Mouse (Mus musculus): ENCODE results near the gene Spcs1. TPM values are rescaled to one million over a fixed set of nuclear protein-coding genes. Genes with fewer than 3 reads are reported as not detected.

The Spcs1 gene
- polyA plus RNA-seq, 1 experiment from 2014 or later = 308 TPM

GRCm38 (mm10) chr14:31006779-31007178 is 5.3 kb upstream of the Spcs1 start:
- Histone ChIP-seq H3K27me3 (replicated peaks) (no peaks in the 10 kb centered on the region), H3K9me3 (replicated peaks) (no peaks in the 10 kb centered on the region), H3K4me3 (no peak overlapping the region), H3K4me1 (peaks cover 33% of the 10 kb centered on the region), H3K9ac (peak overlapping the region; percentile 22; the same call in 1 of the 2 replicates), H3K36me3 (peaks cover 35% of the 10 kb centered on the region), H3K4me2 (peak overlapping the region; percentile 19; the same call in 1 of the 2 replicates), H3K27ac (peak overlapping the region; percentile 66)
- 49% methylated on average over 5 of the region's 5 CpGs for WGBS (ENCODE audit: insufficient replicate concordance)
- ATAC-seq = peak; percentile 77

- WGBS (ENCODE audit: insufficient replicate concordance) = 59% methylated on average over 2 of the region's 2 CpGs
- Histone ChIP-seq H3K36me3 (peaks cover 18% of the 10 kb centered on the region), H3K4me2 (no peak overlapping the region), H3K4me1 (peaks cover 44% of the 10 kb centered on the region), H3K27ac (no peak overlapping the region), H3K4me3 (no peak overlapping the region), H3K27me3 (replicated peaks) (no peaks in the 10 kb centered on the region), H3K9ac (no peak overlapping the region), H3K9me3 (replicated peaks) (no peaks in the 10 kb centered on the region)
- ATAC-seq = no peak
Observed at GRCm38 (mm10) chr14:31004527-31004926, 3.1 kb upstream of the Spcs1 start.

GRCm38 (mm10) chr14:31000816-31001306 is 611 bp downstream of the Spcs1 start:
- no peak for ATAC-seq
- peak overlapping the region; percentile 94 for H3K27ac ChIP-seq
- H3K9me3 ChIP-seq (replicated peaks) = no peaks in the 10 kb centered on the region
- peak overlapping the region; percentile 91 for H3K4me3 ChIP-seq
- H3K9ac ChIP-seq = peak overlapping the region; percentile 84
- WGBS (ENCODE audit: insufficient replicate concordance) = under 1% methylated on average over 21 of the region's 21 CpGs
- peak overlapping the region; percentile 89 for H3K4me2 ChIP-seq
- peaks cover 24% of the 10 kb centered on the region for H3K36me3 ChIP-seq
- H3K27me3 ChIP-seq (replicated peaks) = no peaks in the 10 kb centered on the region
- H3K4me1 ChIP-seq = peaks cover 36% of the 10 kb centered on the region

- H3K27me3 ChIP-seq (replicated peaks) = no peaks in the 10 kb centered on the region
- H3K9ac ChIP-seq = peak overlapping the region; percentile 84
- H3K4me2 ChIP-seq = peak overlapping the region; percentile 89
- H3K27ac ChIP-seq = peak overlapping the region; percentile 94
- H3K36me3 ChIP-seq = peaks cover 24% of the 10 kb centered on the region
- no peak for ATAC-seq
- H3K4me1 ChIP-seq = peaks cover 36% of the 10 kb centered on the region
- H3K9me3 ChIP-seq (replicated peaks) = no peaks in the 10 kb centered on the region
- 52% methylated on average over 10 of the region's 10 CpGs for WGBS (ENCODE audit: insufficient replicate concordance)
- H3K4me3 ChIP-seq = peak overlapping the region; percentile 91
Observed at GRCm38 (mm10) chr14:31000356-31000755, 1.1 kb downstream of the Spcs1 start.

GRCm38 (mm10) chr14:30996417-30996816 is 5.1 kb downstream of the Spcs1 start:
- Histone ChIP-seq H3K4me1 (peaks cover 25% of the 10 kb centered on the region), H3K36me3 (peaks cover 24% of the 10 kb centered on the region), H3K27me3 (replicated peaks) (no peaks in the 10 kb centered on the region), H3K9me3 (replicated peaks) (no peaks in the 10 kb centered on the region), H3K9ac (no peak overlapping the region), H3K4me3 (no peak overlapping the region), H3K27ac (no peak overlapping the region), H3K4me2 (no peak overlapping the region)
- ATAC-seq = no peak

DNA sequence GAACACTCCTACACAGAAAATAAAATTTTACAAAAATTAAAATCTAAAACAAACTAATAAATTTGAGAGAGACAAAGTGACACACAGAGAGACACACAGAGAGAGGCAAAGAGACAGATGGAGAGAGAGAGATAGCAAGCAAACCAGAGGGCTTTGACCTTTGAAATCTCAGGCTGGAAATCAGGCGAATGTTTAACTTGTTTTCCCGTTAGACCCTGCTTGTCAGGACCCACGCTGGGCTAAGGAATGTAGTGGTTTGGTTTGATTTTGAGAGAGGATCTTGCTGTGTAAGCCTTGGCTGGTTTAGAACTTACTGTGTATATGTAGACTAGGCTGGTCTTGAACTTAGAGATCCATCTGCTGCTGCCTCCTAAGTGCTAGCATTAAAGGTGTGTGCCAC is 25.2 kb downstream of the Spcs1 start:
- no peaks in the 10 kb centered on the region for H3K9me3 ChIP-seq (replicated peaks)
- no peaks in the 10 kb centered on the region for H3K27me3 ChIP-seq (replicated peaks)
- ATAC-seq = 0 out of 2 replicates have a peak, but pooled peaks have one; percentile 24
- 60% methylated on average over 3 of the region's 3 CpGs for WGBS (ENCODE audit: insufficient replicate concordance)
- H3K4me1 ChIP-seq = no peaks in the 10 kb centered on the region
- H3K27ac ChIP-seq = peak overlapping the region; percentile 53; the same call in 1 of the 2 replicates
- no peak overlapping the region for H3K4me2 ChIP-seq
- H3K36me3 ChIP-seq = peaks cover 20% of the 10 kb centered on the region
- no peak overlapping the region for H3K4me3 ChIP-seq
- no peak overlapping the region for H3K9ac ChIP-seq

- WGBS (ENCODE audit: insufficient replicate concordance) = 67% methylated on average over 6 of the region's 6 CpGs
- H3K4me2 ChIP-seq = no peak overlapping the region
- H3K9me3 ChIP-seq (replicated peaks) = no peaks in the 10 kb centered on the region
- no peak overlapping the region for H3K27ac ChIP-seq
- no peak overlapping the region for H3K9ac ChIP-seq
- no peaks in the 10 kb centered on the region for H3K27me3 ChIP-seq (replicated peaks)
- H3K36me3 ChIP-seq = peaks cover 22% of the 10 kb centered on the region
- ATAC-seq = no peak
- H3K4me1 ChIP-seq = no peaks in the 10 kb centered on the region
- H3K4me3 ChIP-seq = no peak overlapping the region
Observed at GRCm38 (mm10) chr14:30974204-30974603, 27.3 kb downstream of the Spcs1 start.

DNA sequence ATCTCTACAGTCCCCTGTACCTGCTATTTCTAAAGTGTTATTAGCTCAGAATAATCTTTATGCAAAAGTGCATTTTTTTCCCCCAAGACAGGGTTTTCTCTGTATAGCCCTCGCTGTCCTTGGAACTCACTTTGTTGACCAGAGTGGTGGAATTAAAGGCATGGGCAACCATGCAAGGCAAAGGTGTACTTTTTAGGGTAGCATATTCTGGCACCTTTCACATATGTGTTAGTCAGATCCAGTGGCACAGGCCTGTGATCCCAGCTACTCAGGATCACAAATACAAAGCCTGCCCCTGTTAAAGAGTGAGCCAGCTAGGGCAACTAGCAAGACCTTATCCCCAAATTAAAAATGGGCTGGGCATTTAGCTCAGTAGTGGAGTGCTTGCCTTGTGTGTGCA is 41.1 kb downstream of the Spcs1 start:
- ATAC-seq = no peak
- WGBS (ENCODE audit: insufficient replicate concordance) = 76% methylated on average over 1 of the region's 1 CpGs
- H3K9me3 ChIP-seq (replicated peaks) = no peaks in the 10 kb centered on the region

DNA sequence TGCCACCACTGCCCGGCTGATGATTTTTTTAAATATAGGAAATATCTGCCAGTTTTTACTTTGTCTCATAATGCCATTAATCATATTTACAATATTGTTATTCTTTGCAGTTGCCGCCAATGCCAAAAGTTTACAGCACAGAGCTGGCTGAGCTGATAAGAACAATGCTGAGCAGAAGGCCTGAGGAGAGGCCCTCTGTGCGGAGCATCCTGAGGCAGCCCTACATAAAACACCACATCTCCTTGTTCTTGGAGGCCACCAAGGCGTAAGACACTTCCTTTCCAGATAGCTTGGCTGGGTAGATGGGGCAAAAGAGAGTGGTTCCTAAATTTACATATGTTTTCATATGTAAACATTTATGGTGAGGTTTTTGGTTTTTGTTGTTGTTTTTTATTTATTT is 42.4 kb downstream of the Spcs1 start:
- peaks cover 22% of the 10 kb centered on the region; the same call in 1 of the 2 replicates for H3K36me3 ChIP-seq
- H3K4me1 ChIP-seq = no peaks in the 10 kb centered on the region; the same call in 1 of the 2 replicates
- no peaks in the 10 kb centered on the region for H3K9me3 ChIP-seq (replicated peaks)
- no peak for ATAC-seq
- H3K9ac ChIP-seq = no peak overlapping the region
- H3K27me3 ChIP-seq (replicated peaks) = no peaks in the 10 kb centered on the region
- WGBS (ENCODE audit: insufficient replicate concordance) = 71% methylated on average over 4 of the region's 4 CpGs
- no peak overlapping the region for H3K4me3 ChIP-seq
- no peak overlapping the region for H3K4me2 ChIP-seq
- no peak overlapping the region for H3K27ac ChIP-seq

More for the DNA sequence above, 41.1 kb downstream of the Spcs1 start:
- Histone ChIP-seq H3K36me3 (peaks cover 15% of the 10 kb centered on the region; the same call in 1 of the 2 replicates), H3K4me3 (no peak overlapping the region), H3K27me3 (replicated peaks) (no peaks in the 10 kb centered on the region), H3K9ac (no peak overlapping the region), H3K27ac (no peak overlapping the region), H3K4me2 (no peak overlapping the region), H3K4me1 (no peaks in the 10 kb centered on the region; the same call in 1 of the 2 replicates)

DNA sequence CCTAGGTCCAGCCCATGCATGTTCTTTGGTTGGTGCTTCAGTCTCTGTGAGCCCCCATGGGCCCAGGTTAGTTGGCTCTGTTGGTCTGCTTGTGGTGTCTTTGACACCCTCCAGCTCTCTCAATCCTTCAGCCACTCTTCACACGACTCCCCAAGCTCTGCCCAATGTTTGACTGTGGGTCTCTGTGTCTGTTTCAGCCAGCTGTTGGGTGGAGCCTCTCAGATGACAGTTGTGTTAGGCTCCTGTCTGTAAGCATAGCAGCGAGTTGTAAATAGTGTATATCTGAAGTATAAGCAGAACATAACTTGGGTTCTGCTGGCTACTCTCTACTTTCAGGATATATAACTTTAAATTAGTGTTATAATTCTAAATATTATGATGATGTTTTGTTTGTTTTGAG is 43.0 kb downstream of the Spcs1 start:
- H3K27ac ChIP-seq = 0 out of 2 replicates have a peak overlapping the region, but pooled peaks have one; percentile 1

DNA sequence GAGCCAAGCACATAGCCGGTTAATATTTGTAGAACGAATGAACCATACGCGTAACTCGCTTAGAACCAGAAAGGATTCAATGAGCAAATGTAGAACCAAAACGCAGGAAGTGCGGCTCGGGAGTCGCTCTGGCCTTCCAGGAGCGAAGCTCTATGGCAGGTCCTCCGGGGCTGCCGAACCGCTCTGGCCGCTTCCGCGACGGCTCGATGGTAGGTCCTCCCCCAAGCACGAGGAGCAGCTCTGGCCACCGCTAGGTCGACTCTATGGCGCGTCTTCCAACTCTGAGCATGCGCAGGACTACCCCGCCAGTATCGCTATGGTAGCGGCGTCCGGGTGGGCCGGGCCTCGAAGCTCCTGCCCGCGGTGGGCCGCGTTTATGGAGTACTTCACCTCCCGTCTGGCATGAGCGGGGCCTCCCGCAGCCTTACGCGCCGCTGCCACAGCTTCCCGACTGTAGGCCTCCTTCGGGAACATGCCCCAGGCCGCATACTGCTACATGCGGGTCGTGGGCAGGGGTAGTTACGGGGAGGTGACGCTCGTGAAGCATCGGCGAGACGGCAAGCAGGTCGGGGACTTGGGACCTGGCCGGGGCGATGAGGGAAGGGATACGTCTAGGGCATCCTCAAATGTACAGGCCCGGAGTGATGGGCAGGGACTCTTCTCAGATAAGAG is 50.2 kb downstream of the Spcs1 start, which contains the start of gene Nek4:
Nek4 (plus strand) TSS at position 224 of the 672 bp plus-strand sequence.
- Histone ChIP-seq H3K4me2 (peak within 1 kb of the TSS; percentile 97), H3K4me3 (peak within 1 kb of the TSS; percentile 83), H3K9ac (peak within 1 kb of the TSS; percentile 84), H3K27ac (peak within 1 kb of the TSS; percentile 78), H3K27me3 (replicated peaks) (peaks cover 3% of the 10 kb centered on the region), H3K9me3 (replicated peaks) (no peaks in the 10 kb centered on the region), H3K36me3 (peaks cover 9% of the 10 kb centered on the region; the same call in 1 of the 2 replicates), H3K4me1 (peaks cover 19% of the 10 kb centered on the region)
- under 1% methylated on average over 57 of the region's 57 CpGs for WGBS (ENCODE audit: insufficient replicate concordance)
- ATAC-seq = peak; percentile 99

More for the DNA sequence above, 43.0 kb downstream of the Spcs1 start:
- H3K4me1 ChIP-seq = no peaks in the 10 kb centered on the region; the same call in 1 of the 2 replicates
- no peaks in the 10 kb centered on the region for H3K9me3 ChIP-seq (replicated peaks)
- WGBS (ENCODE audit: insufficient replicate concordance) = 58% methylated on average over 2 of the region's 2 CpGs
- H3K4me2 ChIP-seq = no peak overlapping the region
- H3K36me3 ChIP-seq = peaks cover 22% of the 10 kb centered on the region; the same call in 1 of the 2 replicates
- no peak for ATAC-seq
- no peak overlapping the region for H3K4me3 ChIP-seq
- H3K9ac ChIP-seq = no peak overlapping the region
- no peaks in the 10 kb centered on the region for H3K27me3 ChIP-seq (replicated peaks)

- H3K4me2 ChIP-seq = no peak overlapping the region; the same call in 1 of the 2 replicates
- peaks cover 12% of the 10 kb centered on the region for H3K27me3 ChIP-seq (replicated peaks)
- no peak overlapping the region for H3K4me3 ChIP-seq
- 90% methylated on average over 10 of the region's 10 CpGs for WGBS (ENCODE audit: insufficient replicate concordance)
- H3K27ac ChIP-seq = 0 out of 2 replicates have a peak overlapping the region, but pooled peaks have one; percentile 56
- no peak overlapping the region for H3K9ac ChIP-seq
- H3K36me3 ChIP-seq = peaks cover 5% of the 10 kb centered on the region; the same call in 1 of the 2 replicates
- no peaks in the 10 kb centered on the region for H3K9me3 ChIP-seq (replicated peaks)
- no peak for ATAC-seq
- H3K4me1 ChIP-seq = peaks cover 19% of the 10 kb centered on the region
Observed at GRCm38 (mm10) chr14:30949986-30950385, 51.5 kb downstream of the Spcs1 start.
